ENCODE assay signal across 13 mouse cellular contexts in the genomic region with DNA sequence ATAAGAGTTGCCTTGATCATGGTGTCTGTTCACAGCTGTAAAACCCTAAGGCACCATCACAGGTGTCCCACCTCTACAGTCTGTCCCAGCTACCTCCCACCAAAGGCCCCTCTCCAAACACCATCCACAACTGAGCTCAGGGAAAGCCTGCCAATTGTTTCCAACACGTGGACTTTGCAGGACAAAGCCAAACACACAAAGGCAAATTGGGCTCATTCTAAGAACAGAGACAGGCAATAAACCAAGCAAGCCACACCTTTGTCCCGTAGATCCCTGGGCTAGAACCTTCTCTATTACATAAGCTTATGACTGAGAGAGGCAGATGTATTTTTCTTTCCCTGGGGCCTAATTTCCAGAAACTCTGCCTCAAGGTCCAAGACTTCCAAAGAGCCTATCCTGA.
"Had no signal": no experiment of that assay in that cellular context is flagged by ENCODE, and none has a peak within 500 bp of the region (broad histone marks: within the 10 kb centered on the region; RNA-seq: fewer than 3 reads in every experiment).

No protein-coding gene starts in this region.

- ATAC-seq: midbrain, embryonic 13.5 days; midbrain, embryonic 15.5 days had no signal

- H3K4me3 ChIP-seq: midbrain, embryonic 13.5 days; midbrain, embryonic 15.5 days; neural tube, embryonic 12.5 days; stomach, embryonic 15.5 days had no signal

- H3K36me3 ChIP-seq: midbrain, embryonic 13.5 days; midbrain, embryonic 15.5 days; neural tube, embryonic 12.5 days; stomach, embryonic 15.5 days had no signal

- H3K9me3 ChIP-seq: midbrain, embryonic 15.5 days; stomach, embryonic 15.5 days had no signal

- H3K4me1 ChIP-seq: midbrain, embryonic 13.5 days; midbrain, embryonic 15.5 days; neural tube, embryonic 12.5 days; stomach, embryonic 15.5 days had no signal

- H3K27ac ChIP-seq: midbrain, embryonic 13.5 days; midbrain, embryonic 15.5 days; neural tube, embryonic 12.5 days; stomach, embryonic 15.5 days; stomach, postnatal 0 days had no signal

- DNase-seq: lung, adult 18-20 months; lung, embryonic 14.5 days; lung, postnatal 10 days; lung, postnatal 4 days; right cerebral cortex, postnatal 14 days; thymus, postnatal 14 days; thymus, postnatal 36 days had no signal

- H3K27me3 ChIP-seq: midbrain, embryonic 13.5 days; midbrain, embryonic 15.5 days; neural tube, embryonic 12.5 days; stomach, embryonic 15.5 days had no signal

- H3K4me2 ChIP-seq: lung, embryonic 14.5 days; midbrain, embryonic 11.5 days; midbrain, embryonic 13.5 days; midbrain, embryonic 15.5 days; neural tube, embryonic 12.5 days; stomach, embryonic 15.5 days had no signal

- H3K9ac ChIP-seq: lung, embryonic 14.5 days; midbrain, embryonic 13.5 days; midbrain, embryonic 15.5 days; neural tube, embryonic 12.5 days; stomach, embryonic 15.5 days had no signal
